Mouse (Mus musculus) liver, postnatal 0 days (tissue): ENCODE results near the gene Mnx1.

Experiments
- CTCF ChIP-seq: sonication (generic); IDR thresholded peaks from 2 replicates; pipeline ENCODE4 v1.5.1; 2016; ENCODE audit warnings: antibody characterized with exemption, low read depth
- EP300 ChIP-seq: IDR thresholded peaks from 2 replicates; pipeline ENCODE4 v1.6.1; 2016; ENCODE audit warnings: antibody characterized with exemption, low read depth, mild to moderate bottlenecking

DNA sequence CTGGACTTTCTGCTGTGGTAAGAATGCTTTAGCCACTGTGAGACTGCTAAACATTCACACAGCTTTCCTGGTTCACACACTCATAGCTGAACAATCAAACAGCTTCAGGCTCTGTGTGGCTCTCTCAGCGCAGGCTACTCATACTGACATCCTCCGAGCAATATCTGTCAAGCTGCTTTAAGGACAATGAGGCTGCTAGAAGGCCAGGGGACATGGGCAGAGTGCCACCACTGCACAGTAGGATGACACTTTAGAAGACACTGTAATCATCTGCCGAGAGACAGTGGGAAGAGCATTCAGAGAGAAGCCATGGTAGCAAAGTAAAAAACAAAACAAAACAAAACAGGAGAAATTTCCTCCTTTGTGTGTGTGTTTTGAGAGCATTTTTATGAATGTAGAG, 37.6 kb upstream of the Mnx1 start:
- TF ChIP-seq EP300 (no peak), CTCF (no peak)
